Mouse (Mus musculus) liver, embryonic 18 days (tissue): ENCODE measurements around the gene Setd3. TPM values are rescaled to one million over a fixed set of nuclear protein-coding genes. Genes with fewer than 3 reads are reported as not detected.

Source experiments
- polyA plus RNA-seq: library from polyadenylated mRNA; depleted of rRNA; stranded (reverse); fragments of >200 nt; gene quantifications from 2 replicates; pipeline ENCODE4 v1.2.3, GENCODE M21; 2012; rRNA removed

Setd3 gene
- 27.1 and 28.0 TPM in 2 replicates for polyA plus RNA-seq

DNA sequence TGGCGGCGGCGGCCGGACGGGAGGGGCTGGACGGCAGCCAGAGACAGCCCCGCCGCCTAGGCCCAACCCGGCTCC lies at the start of gene Setd3:
Setd3 (minus strand) TSS at position 69 of the 75 bp plus-strand sequence.

DNA sequence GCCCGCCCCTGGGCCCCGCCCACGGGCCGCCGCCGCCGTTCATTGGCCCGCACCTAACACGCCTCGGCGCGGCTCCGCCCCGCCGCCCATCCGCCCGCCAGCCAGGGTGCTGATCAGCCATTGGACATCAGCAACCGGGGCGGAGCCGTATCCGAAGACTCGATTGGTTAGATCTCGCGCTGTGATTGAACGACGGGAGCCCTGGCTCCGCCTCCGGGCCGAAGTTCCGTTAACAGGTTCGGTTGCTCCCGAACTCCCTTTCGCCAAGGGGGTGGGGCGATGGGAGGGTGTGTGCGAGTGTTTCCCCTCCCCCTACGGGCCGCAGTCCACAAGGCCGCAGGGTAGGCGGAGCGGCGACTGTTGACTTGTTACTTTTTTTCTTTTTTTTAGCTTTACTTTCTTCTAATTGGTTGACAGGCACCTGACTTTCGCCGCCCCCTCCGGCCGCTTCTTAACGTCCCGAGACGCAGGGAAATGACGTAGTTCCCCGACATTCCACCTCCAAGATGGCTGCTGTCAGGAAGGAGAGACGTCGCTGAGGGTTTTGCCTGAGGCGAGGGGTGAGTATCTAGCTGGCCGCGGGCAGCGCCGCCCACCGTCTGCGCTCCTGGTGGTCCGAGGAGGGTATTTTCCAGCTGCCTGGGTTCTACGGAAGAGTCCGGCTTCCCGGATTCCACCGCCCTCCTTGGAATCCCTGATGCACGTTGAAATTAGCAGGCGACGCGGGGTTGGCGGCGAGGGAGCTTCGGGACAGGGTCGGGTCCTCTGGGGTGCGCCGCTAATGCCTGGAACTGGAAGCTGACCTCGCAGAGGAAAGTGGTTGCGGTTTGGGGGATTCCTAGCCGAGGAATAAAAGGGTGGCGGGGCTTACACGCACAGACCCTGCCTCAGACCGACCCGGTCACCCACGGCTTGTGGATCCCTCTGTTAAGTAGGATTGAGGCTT lies 480 bp upstream of the Setd3 start, which contains the start of gene Ccnk:
Ccnk (plus strand) TSS at position 259 of the 946 bp plus-strand sequence.

Other genes starting within 250 kb of the Setd3 start
- 0.02 TPM in 2 replicates for gene Bcl11b, start 175.7 kb downstream of the Setd3 start, polyA plus RNA-seq
- gene Ccnk, start 265 bp upstream of the Setd3 start, polyA plus RNA-seq = 6.5 and 7.3 TPM in 2 replicates
- gene Ccdc85c, start 96.1 kb upstream of the Setd3 start, polyA plus RNA-seq = 1.1 and 1.6 TPM in 2 replicates
- gene Hhipl1, start 127.0 kb upstream of the Setd3 start, polyA plus RNA-seq = 0.06 and 0.07 TPM in 2 replicates
- 0.37 and 0.57 TPM in 2 replicates for gene Cyp46a1, start 155.1 kb upstream of the Setd3 start, polyA plus RNA-seq
- gene Eml1, start 191.6 kb upstream of the Setd3 start, polyA plus RNA-seq = 3.4 and 3.5 TPM in 2 replicates